Mouse (Mus musculus): ENCODE measurements around the gene Asic3. TPM values are rescaled to one million over a fixed set of nuclear protein-coding genes. Genes with fewer than 3 reads are reported as not detected.
A peak's percentile ranks its signal among the peaks of the same experiment; 100 is the strongest.

Gene Asic3
- total RNA-seq (2022), result under 1 TPM in 3 of 4 experiments, not detected in 1; 0.30 to 0.59 (median 0.55) TPM

DNA sequence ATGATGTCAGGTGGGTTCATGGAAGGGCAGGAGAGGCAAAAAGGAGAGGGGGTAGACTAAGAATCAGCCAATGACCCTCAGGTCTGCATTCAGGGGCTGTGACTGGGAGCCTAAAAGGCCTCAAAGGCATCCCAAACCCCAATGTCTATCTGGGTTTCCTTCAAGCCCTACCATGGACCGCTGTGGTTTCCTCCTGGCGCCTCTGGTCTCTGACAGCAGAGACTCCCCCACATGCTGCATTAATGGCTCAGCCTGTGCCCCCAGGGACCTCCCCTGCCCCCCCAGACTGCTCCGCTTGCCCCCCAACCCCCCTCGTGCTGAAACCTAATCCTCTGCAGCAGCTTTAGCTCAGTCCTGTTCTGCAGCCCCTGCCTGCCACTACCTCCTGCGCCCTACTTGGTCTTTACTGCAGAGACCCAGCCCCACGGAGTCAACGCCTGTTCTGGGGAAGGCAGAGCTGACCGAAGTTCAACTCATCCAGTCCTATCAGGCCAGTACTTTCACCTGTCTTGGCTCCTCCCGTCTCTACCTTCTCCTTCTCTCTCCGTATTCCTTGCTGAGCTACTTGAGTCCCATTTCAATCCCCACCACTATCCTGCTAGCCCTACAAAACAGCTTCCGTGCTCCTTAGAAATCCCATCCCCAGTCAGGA is at the start of gene Asic3:
Gene Asic3, plus strand, starts transcription at position 351 of the 652 bp plus-strand sequence.
- DNase-seq, result no peak

DNA sequence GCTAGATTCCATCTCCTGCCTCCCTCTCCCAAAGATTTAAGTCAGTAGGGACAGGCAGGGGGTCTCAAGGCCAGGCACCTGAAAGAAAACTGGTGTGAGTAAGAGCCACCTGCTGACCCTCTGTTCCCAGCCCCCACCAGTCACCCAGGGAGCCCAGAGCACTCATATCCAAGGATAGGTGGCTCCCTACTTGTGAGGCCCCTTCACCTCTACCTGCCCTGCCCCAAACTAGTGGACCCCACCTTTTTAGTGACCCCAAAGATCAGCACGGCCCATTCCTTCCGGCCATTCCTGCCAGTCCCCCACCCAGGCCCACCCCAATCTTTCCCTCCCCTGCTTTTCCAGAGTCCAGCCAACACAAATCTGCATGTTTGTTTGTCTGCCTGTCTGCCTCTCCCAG is 49.7 kb upstream of the Asic3 start:
- no peak for DNase-seq

DNA sequence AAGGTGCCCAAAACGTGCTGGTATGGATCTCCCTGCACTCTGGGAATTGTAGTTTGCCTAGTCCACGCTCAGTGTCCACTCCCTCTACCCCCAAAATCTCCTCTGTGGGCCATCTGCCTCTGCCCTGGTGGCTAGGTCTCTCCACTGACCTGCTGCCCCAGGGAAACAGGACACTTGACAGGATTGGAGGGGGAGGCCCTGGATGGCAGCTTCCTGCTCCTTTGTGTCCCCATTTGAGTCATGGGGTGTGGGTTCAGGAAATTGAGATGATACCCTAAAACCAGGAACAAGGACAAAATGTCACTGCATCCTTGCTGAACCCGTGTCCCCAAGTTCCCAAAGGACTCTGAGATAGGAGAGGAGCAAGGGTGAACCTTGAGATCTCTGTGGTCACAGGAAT is 49.1 kb upstream of the Asic3 start:
- DNase-seq, result no peak

DNA sequence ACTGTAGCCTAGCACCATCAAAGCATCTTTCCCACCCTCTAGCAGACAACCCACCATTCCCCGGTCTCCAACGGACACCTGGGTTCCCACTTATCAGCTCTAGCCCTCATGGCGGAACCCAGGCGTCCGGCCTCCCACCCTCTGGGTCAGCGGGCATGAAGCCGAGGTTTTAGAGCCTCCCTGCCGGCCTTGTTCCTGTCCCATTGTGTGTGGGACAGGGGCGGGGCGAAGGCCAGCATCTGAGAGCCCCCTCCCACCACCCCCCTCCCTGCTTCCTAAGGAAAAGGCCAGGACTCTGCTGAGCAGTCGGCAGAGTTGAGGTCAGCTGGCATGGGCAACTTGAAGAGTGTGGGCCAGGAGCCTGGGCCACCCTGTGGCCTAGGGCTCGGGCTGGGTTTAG is 48.7 kb upstream of the Asic3 start, which contains the start of gene Nos3:
Gene Nos3, plus strand, starts transcription at position 303 of the 400 bp plus-strand sequence.
- no peak for DNase-seq

DNA sequence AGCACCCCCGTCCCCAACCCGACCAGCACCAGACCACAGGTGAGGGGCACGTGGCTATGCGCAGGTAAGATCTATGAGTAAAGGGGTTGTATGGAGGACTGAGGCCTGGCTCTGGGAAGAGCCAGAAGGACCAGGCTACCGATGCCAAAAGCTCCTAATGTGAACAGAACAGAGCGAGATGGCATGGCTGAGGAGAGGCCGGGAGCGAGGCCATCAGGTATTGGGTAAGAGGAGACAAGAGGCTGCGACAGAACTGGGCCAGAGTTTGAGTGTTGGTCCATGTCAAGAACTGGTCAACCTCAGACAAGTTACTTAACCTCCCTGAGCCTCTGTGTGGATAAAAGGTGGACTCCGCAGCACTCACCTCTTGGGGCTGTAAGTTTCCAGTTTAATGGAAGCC is 48.2 kb upstream of the Asic3 start:
- no peak for DNase-seq

DNA sequence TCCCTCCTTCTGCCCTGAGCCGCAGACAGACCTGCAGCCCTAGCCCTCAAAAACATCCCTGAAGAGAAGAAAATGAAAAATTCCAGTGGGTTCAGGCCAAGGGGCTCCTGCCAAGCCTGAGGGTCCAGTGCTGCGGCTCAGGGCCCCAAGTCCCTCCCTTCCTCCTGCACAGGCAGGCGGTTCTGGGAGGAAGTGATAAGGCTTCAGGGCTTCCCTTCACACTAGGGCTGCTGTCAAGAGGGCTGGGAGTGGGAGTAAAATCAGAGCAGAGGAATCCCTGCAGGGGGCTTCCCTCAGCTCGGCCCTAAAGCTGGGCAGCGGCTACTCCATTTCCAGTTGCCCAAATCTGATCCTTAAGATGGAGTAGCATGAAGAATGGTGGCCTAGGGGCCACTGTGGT is 47.7 kb upstream of the Asic3 start:
- no peak for DNase-seq

DNA sequence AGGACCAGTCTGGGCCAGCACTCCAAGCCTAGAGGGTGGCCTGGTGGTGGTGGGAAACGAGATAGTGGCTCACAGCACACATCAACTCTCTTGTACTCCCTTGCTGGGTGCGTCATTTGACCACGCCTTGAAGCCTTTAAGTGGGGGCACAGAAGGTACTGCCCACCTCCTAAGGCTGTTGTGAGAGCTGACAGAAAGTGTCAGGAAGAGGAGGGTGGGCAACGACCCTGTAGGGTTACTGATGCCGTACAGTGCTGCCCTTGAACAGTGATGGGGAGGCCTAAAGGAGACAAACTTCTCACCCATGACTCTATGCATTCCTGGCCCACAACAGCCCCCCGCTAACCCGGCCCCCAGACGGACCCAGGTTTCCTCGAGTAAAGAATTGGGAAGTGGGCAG is 46.8 kb upstream of the Asic3 start:
- DNase-seq, result no peak

DNA sequence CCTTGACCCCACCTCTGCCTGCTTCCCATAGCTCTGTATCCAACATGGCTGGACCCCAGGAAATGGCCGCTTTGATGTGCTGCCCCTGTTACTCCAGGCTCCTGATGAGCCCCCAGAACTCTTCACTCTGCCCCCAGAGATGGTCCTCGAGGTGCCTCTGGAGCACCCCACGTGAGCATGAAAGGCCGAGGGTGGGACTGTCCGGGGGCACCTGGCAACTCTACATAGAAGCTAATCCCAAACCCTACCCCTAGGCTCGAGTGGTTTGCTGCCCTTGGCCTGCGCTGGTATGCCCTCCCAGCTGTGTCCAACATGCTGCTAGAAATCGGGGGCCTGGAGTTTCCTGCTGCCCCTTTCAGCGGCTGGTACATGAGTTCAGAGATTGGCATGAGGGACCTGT is 43.4 kb upstream of the Asic3 start:
- no peak for DNase-seq

DNA sequence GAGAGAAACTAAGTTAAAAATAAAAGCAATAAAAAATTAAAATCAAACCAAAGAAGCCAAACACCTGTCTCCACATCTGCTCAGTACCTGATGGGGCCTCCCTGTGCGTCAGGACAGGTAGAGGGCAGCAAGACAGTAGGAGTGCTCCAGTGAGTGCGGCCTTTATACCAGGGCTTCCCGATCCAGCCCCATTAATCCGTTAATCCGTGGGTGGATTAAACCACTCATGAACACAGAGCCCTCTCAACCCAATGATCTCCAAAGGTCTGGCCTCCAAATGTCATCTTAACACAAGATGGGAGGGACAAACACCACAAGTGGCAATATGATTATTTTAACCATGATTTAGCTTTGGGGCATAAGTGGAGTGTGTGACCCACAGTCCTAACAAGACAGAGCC is 39.4 kb upstream of the Asic3 start:
- no peak for DNase-seq

DNA sequence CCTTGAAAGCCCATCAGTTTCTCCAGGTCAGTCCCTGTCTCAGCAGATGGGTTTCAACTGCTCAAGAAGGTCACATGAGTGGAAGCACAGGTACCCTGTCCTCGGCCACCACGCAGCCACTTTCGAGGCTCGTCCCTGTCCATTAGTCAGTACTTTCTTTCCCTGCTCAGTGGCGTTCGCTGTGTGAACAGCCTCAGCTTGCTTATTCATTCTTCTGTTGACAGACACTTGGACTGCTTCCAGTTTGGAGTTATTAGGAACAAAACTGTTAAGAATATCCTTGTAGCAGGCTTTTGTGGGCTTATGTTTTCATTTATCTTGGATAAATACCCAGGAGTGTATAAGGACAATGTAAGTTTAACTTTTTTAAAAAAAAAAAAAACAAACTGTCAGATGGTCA is 39.0 kb upstream of the Asic3 start:
- no peak for DNase-seq

DNA sequence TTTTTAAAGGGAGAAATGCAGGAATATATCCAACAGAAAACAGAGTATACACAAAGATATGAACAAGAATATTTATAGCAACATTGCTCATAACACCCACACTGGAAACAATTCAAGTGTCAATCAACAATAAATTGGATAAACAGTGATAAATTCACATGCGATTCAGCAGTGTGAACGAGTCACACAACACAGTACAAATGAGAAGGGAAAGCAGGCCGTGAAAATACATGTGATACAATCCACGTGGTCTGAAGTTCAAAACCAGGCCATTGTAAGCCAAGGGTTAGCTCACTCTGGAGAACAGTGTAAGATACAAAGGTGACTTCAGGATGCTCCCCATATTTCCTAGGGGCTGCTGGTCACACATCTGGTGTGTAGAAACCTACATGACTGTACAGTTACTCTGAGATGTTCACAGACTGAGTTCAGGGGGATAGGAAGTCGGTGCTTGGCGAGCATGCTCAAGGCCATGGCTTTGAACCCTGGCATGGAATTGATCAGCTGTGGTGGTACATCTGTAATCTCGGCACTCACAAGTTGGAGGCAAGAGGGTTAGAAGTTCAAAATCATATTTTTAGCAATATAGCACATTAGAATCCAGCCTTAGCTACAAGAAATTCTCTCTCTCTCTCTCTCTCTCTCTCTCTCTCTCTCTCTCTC is 38.4 kb upstream of the Asic3 start:
- no peak for DNase-seq

DNA sequence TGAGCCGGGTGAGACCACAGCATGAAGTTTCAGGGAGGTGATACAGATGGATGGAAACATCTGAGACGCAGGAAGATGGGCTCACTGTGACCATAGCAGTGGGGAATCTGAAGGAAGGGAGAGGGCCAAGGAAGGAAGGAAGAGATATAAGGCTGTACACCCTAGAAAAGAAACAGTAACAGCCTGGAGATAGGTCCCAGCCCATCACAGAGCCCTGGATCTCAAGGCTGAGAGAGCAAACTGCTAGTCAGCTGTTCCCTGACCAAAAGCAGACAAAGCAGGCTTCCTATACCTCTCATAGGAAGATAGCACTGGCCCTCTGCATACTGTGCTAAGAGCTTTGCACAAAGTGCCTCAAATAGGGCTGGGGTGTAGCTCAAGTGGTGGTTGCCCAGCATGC is 34.5 kb upstream of the Asic3 start:
- DNase-seq, result no peak

DNA sequence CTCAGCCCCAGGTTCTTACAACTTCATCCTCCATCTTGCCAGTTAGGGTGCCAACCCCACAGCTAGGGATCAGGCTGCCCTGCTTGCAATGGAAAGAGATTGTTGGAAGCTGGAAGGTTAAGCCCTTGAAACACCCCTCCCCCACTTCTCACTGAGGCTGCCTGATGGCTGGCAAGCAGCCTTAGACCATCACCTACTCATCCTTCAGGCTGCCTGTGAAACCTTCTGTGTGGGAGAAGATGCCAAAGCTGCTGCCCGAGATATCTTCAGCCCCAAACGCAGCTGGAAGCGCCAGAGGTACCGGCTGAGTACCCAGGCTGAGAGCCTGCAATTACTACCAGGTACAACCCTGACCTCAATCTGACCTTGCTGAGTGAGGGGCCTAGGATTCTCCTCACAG is 33.7 kb upstream of the Asic3 start:
- no peak for DNase-seq

DNA sequence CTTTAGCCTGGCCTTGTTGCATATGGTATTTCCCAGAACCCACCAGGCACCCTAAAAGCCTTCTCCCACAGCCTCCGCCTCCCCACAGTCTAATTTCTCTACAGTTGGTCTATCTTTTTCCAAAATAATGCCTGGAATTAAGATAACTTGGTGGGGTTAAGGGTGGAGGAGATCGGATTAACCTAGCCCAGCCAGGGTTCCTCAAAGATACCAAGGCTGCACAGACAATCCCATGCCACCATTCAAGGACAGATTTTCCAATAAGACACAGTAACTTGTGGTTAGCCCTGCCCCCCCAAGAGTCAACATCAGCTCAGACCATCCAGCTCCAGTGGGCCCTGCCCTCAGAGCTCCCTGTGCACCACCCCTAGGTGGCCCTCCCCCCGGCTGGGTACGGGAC is 32.7 kb upstream of the Asic3 start:
- no peak for DNase-seq

DNA sequence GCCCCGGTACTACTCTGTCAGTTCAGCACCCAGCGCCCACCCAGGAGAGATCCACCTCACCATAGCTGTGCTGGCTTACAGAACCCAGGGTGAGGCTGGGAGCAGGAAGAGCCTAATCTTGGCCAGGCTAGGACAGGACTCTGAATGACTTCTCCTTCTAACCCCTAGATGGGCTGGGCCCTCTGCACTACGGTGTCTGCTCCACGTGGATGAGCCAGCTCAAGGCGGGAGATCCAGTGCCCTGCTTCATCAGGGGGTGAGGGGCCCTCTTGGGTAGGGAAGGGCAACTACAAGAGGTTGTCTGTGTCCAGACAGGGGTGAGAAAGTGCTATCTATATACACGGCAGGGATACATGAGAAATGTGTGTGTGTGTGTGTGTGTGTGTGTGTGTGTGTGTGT is 31.7 kb upstream of the Asic3 start:
- no peak for DNase-seq

DNA sequence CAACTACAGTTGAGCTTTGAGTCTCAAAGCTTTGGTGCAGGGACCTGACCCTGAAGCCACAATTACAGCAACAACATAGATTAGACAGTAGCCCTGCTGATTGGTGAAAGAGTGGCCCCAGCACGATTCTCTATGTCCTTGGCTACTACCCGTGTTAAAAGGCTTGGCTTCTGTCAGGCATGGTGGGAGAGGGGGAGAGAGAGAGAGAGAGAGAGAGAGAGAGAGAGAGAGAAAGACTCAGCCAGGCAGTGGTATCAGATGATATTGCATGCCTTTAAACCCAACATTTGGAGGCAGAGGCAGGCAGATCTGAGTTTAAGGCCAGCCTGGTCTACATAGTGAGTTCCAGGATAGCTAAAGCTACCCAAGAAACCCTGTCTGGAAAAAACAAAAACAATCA is 31.2 kb upstream of the Asic3 start:
- DNase-seq, result no peak

DNA sequence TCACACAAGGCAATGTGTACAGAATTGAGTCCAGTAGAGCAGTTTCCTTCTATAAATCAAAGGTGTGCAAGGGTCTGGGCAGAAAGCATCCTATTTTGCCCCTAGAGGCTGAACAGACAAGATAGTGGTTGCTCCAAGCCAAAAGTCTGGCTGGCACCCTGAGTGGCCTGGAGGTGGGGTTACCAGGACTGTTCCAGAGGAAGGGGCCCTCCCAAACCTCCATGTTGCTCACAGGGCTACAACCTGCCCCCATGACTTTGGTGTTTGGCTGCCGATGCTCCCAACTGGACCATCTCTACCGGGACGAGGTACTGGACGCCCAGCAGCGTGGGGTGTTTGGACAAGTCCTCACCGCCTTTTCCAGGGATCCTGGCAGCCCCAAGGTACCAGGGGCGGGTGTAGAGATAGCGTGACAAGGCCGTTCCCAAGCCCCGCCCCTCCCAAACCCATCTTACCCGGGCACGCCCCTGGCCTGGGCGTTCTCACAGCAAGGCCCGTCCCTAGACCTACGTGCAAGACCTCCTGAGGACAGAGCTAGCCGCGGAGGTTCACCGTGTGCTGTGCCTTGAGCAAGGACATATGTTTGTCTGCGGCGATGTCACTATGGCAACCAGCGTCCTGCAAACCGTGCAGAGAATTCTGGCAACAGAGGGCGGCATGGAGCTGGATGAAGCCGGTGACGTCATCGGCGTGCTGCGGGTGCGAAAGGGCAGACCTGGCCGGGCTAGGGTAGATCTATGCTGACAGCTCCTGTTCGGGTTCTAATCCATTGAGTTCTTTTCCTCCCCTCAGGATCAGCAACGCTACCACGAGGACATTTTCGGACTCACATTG is 29.9 kb upstream of the Asic3 start:
- peak; percentile 94 for DNase-seq

DNA sequence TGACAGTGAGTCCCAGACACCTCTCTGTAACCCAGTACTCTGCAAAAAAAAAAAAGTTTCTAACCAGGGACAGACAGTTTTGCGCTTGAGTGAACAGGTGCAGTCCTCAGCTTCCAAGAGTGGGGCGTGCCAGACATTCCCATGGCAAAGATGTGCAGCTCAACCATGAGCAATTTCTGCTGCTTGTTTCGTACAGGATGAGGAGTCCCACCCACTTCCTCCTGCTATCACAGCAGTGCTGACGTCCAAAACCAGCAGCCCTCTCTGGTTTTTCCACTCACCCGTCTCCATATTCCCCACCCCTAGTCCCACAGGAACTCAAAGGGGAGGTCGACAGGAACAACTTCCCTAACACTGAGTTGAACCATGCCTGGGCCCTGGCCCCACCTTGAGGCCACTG is 28.8 kb upstream of the Asic3 start:
- no peak for DNase-seq

DNA sequence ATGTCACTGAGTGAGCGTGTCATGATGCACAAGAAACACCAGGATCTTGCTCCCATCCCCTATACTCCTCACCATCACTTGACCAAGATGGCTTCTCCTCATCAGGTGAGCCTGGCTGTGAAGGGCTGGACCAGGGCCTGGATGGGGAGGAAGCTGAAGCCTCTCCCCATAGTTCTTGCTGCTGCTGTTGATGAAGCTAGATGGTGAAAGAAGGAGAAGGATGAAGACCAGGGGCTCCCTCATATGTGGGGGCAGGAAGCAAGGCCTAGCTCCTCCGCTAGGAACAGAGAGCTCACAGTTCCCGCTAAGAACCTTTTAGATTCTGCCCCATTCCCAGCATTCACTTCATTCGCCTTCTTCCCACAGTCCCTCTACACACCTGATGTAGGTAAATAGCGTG is 27.8 kb upstream of the Asic3 start:
- no peak for DNase-seq

DNA sequence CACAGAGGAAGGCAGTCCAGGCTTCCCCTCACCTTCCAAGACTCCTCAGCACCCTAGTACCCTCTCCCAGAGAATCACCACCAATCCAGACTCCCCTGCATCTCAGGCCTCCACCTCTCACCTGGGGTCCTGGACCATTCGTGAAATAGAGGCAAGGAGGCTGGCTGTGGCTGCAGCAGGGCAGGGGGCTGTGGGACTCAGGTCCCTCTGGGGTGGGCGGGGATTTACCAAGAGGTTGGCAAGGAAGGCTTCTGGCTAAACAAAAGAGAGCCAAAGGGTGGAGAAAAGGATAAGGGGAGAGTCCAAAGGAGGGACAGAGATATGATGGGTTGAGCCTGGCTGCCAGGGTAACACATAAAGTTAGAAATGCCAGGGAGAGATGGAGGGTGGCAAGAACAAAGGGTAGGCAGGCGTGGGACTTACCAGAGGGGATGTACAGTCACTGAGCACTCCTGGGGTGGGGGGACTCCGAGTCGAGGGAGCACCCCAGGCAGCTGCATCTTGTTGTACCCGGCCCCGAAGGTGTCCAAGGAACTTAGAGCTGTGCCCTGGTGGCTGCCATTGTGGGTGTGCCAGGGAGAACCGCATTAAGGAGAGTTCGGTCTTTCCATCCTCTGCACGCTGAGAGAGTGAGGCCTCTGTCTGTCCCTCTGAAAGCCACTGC is 27.2 kb upstream of the Asic3 start:
- DNase-seq, result no peak

DNA sequence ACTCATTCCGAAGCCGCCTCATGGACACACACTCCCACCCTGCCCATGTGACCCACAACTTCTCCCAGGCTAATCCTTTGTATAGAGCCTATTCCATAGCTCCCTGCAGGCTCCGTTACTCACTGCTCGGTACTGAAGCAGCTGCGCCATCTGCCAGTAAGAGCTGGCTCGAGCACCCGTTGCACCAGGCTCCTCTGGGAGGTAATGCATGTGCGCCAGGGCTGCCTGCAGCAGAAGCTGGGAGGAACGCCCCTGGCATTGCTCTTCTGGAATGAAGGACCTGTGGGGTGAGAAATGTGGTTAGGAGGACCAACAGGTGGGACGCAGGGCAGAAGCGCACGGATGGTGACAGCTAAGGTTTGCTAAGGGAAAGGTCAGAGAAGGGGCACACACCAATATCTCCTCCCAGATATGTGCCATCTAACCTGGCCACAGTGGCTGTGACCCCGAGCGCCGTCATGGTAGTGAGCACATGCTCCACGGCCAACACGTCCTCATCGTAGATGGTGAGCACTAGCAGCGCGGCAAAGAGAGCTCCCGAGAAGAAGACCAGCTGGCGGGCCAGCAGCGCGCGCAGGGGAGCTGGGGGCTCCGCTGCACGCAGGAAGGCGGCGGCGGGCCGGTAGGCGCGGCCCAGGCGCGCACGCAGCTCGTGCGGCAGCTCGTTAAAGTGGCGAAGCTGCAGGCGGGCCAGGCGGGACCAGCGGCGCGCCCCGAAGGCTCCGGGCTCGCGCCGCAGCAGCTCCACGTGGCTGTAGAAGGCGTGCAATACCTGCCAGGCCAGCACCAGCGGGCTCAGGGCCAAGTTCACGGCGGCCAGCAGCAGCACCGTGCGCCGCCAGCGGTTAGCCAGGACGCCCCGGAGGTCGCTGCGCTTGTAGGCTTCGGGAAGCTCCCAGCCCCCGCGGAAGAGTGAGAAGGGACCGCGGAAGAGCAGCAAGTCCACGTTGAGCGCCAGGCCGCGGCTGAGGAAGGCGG is 25.6 kb upstream of the Asic3 start:
- peak; percentile 37 for DNase-seq

All from adrenal gland, adult 8-10 months (tissue).